Mouse (Mus musculus) limb, embryonic 14.5 days (tissue): Measurements from ENCODE around the gene Fndc3b. TPM values are rescaled to one million over a fixed set of nuclear protein-coding genes. Genes with fewer than 3 reads are reported as not detected.
A peak's percentile ranks its signal among the peaks of the same experiment; 100 is the strongest.

Experiments
- ATAC-seq: fragments of 200-750 bp; cut with Nextera tagmentation; 2 replicates; pipeline ENCODE4 v1.8.0; 2017; ENCODE audit warnings: low read depth, moderate number of reproducible peaks, moderate TSS enrichment; ENCODE audit not compliant: low FRiP score
- DNase-seq: peaks from one replicate; pipeline ENCODE4 v3.0.0-alpha.2; 2015; ENCODE audit warnings: low spot score
- H3K27ac ChIP-seq: fragments of 300-500 bp; sonication (generic); replicated peaks from 2 replicates; pipeline ENCODE4 v1.5.1; 2014; ENCODE audit warnings: low read depth, mild to moderate bottlenecking, low read length, moderate library complexity, mixed read lengths
- H3K27me3 ChIP-seq: fragments of 300-500 bp; sonication (generic); 2 replicates; pipeline ENCODE4 v1.6.1; 2014; ENCODE audit warnings: low read length, mixed read lengths; ENCODE audit not compliant: control insufficient read depth, insufficient read depth
- H3K36me3 ChIP-seq: fragments of 300-500 bp; sonication (generic); 2 replicates; pipeline ENCODE4 v1.6.1; 2014; ENCODE audit warnings: mild to moderate bottlenecking, low read length, moderate library complexity, mixed read lengths; ENCODE audit not compliant: control insufficient read depth, insufficient read depth
- H3K4me1 ChIP-seq: fragments of 300-500 bp; sonication (generic); 2 replicates; pipeline ENCODE4 v1.6.1; 2014; ENCODE audit warnings: antibody characterized with exemption, low read length, mixed read lengths; ENCODE audit not compliant: control insufficient read depth, insufficient read depth
- H3K4me2 ChIP-seq: fragments of 300-500 bp; sonication (generic); replicated peaks from 2 replicates; pipeline ENCODE4 v1.6.1; 2014; ENCODE audit warnings: low read depth, mild to moderate bottlenecking, low read length, moderate library complexity; ENCODE audit not compliant: severe bottlenecking
- H3K4me3 ChIP-seq: fragments of 300-500 bp; sonication (generic); replicated peaks from 2 replicates; pipeline ENCODE4 v1.5.1; 2014; ENCODE audit warnings: low read length
- H3K9ac ChIP-seq: fragments of 300-500 bp; sonication (generic); 2 replicates; pipeline ENCODE4 v1.6.1; 2014; ENCODE audit warnings: mild to moderate bottlenecking, low read depth, low read length, moderate library complexity; ENCODE audit not compliant: severe bottlenecking
- H3K9me3 ChIP-seq: fragments of 300-500 bp; sonication (generic); 2 replicates; pipeline ENCODE4 v1.6.1; 2016; ENCODE audit warnings: low read length; ENCODE audit not compliant: control insufficient read depth
- POLR2A ChIP-seq: fragments of 200-500 bp; IDR thresholded peaks from 2 replicates; pipeline ENCODE4 v1.8.0; 2012; ENCODE audit warnings: inconsistent platforms, mild to moderate bottlenecking, moderate library complexity, borderline replicate concordance; ENCODE audit not compliant: insufficient read depth, insufficient read length; ENCODE audit errors: extremely low read depth
- WGBS: fragments of 180-500 bp; shearing (Covaris S2); extraction: QIAGEN DNeasy Blood & Tissue Kit; methylation state at CpG from one replicate; pipeline ENCODE4 v1.1.7; 2014; 5-methylcytosine and 5-hydroxymethylcytosine counted together
- polyA plus RNA-seq, 2 experiments: library from polyadenylated mRNA; depleted of rRNA in 1 of 2; stranded (reverse) in 1 of 2; unstranded in 1 of 2; fragments of >200 nt; fragmentation: Nextera tagmentation in 1 of 2; extraction: Ambion mirVana in 1 of 2; gene quantifications; 2 replicates each; pipeline versions ENCODE4 v1.2.1 to v1.2.3; 2012 to 2014

The Fndc3b gene
- polyA plus RNA-seq, 2 experiments = 39.6 to 41.3 TPM

DNA sequence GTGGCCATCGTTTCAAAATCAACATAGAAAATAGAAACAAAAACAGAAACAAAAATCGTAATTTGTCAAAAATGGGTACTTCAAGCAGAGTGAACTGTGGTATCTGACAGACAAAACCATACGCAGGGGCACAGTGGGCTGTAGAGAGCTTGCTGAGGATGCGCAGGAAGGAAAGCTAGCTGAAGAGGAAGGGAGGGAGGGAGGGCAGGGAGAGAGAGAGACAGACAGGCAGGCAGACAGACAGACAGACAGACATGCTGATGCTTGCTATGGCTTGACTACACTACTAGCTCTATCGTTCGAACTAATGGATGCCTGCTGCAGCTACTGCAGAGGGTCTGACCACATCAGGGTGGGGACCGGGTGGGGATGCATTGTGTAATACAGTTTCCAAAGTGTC, 247.7 kb downstream of the Fndc3b start:
- Histone ChIP-seq H3K4me1 (no peaks in the 10 kb centered on the region), H3K27ac (no peak overlapping the region), H3K36me3 (peaks cover 88% of the 10 kb centered on the region), H3K27me3 (no peaks in the 10 kb centered on the region), H3K4me3 (no peak overlapping the region), H3K9ac (no peak overlapping the region), H3K9me3 (no peaks in the 10 kb centered on the region), H3K4me2 (no peak overlapping the region)
- ATAC-seq = no peak
- no peak for TF ChIP-seq POLR2A
- DNase-seq = no peak
- 84% methylated on average over 7 of the region's 7 CpGs for WGBS

DNA sequence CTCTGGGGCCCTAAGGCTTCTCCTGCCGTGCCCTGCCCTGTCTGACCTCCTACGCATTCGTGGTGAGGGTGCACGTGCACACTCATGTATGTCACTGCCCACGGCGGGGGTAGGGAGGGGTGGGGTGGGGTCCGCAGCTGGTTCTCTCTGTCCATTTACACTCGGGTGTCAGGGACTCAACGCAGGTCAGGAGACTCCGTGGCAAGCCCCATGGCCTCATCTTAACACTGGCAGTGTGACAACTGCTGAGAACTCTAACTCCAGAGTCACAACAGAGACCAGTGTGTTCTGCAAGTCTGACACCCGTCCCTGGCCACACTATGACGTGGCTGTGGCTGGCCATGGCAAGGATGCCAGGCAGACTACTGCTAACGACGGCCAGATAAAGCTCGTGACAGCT, 248.2 kb downstream of the Fndc3b start:
- 81% methylated on average over 15 of the region's 15 CpGs for WGBS
- Histone ChIP-seq H3K36me3 (peaks cover 88% of the 10 kb centered on the region), H3K9me3 (no peaks in the 10 kb centered on the region), H3K27me3 (no peaks in the 10 kb centered on the region), H3K4me2 (no peak overlapping the region), H3K27ac (no peak overlapping the region), H3K9ac (no peak overlapping the region), H3K4me1 (no peaks in the 10 kb centered on the region), H3K4me3 (no peak overlapping the region)
- TF ChIP-seq POLR2A = no peak
- ATAC-seq (no peak), DNase-seq (no peak)

DNA sequence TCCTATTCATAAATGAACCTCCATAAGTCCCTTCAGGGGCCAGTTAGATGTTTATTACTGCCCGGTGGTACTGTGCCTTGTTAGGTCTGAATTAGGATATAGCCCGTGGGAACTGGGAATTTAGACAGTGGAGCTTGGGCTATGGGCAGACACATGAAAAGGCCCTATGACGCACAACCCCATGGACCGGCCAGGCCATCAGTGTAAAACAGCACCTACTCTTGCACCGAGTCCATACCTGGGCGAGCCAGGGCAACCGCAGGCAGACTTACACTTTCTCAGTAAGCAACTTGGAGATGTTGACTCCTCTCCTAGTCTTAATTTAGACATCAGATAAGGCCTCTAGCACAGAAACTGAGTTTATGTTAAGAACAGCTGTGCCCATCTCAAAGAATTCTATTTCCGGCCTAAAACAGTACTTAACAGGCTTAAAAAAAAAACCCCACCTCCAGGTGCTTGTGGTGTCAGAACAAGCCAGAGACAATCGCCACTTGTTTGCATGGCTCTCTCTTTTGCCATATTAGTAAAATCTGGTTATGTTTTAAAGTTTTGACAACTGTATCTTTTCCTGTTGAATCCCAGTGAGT, 248.7 kb downstream of the Fndc3b start:
- TF ChIP-seq POLR2A = no peak
- WGBS = 88% methylated on average over 9 of the region's 9 CpGs
- H3K4me3 ChIP-seq = no peak overlapping the region
- H3K9me3 ChIP-seq = no peaks in the 10 kb centered on the region
- no peak for ATAC-seq
- no peak for DNase-seq
- no peak overlapping the region for H3K27ac ChIP-seq
- no peaks in the 10 kb centered on the region for H3K27me3 ChIP-seq
- H3K4me1 ChIP-seq = no peaks in the 10 kb centered on the region
- no peak overlapping the region for H3K9ac ChIP-seq
- H3K36me3 ChIP-seq = peaks cover 89% of the 10 kb centered on the region
- no peak overlapping the region for H3K4me2 ChIP-seq

DNA sequence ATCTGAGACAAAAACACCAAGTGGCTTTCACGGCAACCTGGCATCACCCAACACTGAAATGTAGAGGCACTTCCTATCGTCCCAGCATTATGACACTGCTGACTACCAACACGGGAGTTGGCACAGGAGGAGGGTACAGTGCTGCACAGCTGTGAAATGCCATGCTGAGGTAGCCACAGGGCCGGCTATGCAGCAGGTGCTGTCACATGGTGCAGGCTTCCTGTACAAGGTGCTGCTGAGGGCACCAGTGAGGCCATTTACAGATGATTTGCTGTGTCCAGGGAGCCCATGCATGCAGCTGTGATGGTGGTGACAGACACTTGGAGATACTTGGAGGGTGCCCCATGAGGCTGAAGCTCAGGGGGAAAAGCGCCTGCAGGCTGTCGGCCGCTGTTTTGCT, 249.2 kb downstream of the Fndc3b start:
- Histone ChIP-seq H3K36me3 (peaks cover 88% of the 10 kb centered on the region), H3K9me3 (no peaks in the 10 kb centered on the region), H3K9ac (no peak overlapping the region), H3K27me3 (no peaks in the 10 kb centered on the region), H3K4me2 (no peak overlapping the region), H3K4me3 (no peak overlapping the region), H3K4me1 (no peaks in the 10 kb centered on the region), H3K27ac (no peak overlapping the region)
- WGBS = 91% methylated on average over 7 of the region's 7 CpGs
- ATAC-seq = no peak
- no peak for TF ChIP-seq POLR2A
- no peak for DNase-seq

DNA sequence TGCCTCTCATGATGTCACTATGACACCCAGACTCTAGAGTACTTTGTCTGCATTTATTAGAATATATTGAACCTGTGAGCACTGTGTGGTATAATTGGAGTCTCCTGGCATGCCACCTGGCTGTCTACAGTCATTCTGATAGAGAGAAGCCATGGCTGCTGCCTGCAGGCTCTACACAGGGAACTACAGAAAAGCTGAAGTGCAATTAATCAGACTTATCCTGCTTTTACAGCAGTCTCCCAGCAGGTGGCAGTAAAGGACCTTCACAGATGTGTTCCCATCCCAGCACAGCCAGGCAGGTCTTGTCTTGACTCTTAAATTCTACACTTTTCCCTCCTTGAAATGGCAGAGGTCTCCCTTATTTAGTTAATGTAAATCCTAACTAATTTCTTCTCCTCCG, 250.1 kb downstream of the Fndc3b start:
- Histone ChIP-seq H3K4me2 (no peak overlapping the region), H3K9ac (no peak overlapping the region), H3K4me1 (no peaks in the 10 kb centered on the region), H3K4me3 (no peak overlapping the region), H3K36me3 (peaks cover 91% of the 10 kb centered on the region), H3K27ac (no peak overlapping the region), H3K9me3 (no peaks in the 10 kb centered on the region), H3K27me3 (no peaks in the 10 kb centered on the region)
- WGBS = 64% methylated on average over 1 of the region's 1 CpGs
- ATAC-seq (peak; percentile 56; the same call in 1 of the 2 replicates), DNase-seq (peak; percentile 95)
- no peak for TF ChIP-seq POLR2A

DNA sequence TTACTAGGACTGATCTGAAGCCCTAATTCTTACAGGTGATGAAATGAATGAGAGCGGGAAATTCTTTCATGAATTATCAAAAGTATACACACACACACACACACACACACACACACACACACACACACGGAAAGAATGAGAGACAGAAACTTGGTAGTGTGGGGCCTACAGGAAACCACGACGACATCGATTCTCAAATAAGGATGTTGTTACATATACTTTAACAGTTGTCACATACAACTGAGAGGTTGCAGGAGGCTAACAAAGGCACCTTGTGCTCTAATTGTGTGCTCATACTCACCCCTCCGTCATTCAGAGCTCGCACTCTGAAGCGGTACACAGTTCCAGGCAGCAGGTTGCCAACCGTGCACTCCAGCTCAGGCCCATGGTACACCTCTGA, 252.7 kb downstream of the Fndc3b start:
- DNase-seq = no peak

More for the DNA sequence above, 252.7 kb downstream of the Fndc3b start:
- Histone ChIP-seq H3K9ac (no peak overlapping the region), H3K4me2 (no peak overlapping the region), H3K27me3 (no peaks in the 10 kb centered on the region), H3K4me3 (no peak overlapping the region), H3K4me1 (no peaks in the 10 kb centered on the region), H3K36me3 (peaks cover 95% of the 10 kb centered on the region), H3K9me3 (no peaks in the 10 kb centered on the region), H3K27ac (no peak overlapping the region)
- 90% methylated on average over 9 of the region's 9 CpGs for WGBS
- no peak for ATAC-seq
- no peak for TF ChIP-seq POLR2A
